Mouse (Mus musculus) testis, postnatal 10 days (tissue): Measurements from ENCODE around the gene Foxa2.

Experiments used
- DNase-seq: peaks from one replicate; pipeline ENCODE4 v3.0.0; 2021; ENCODE audit warnings: low spot score

The Foxa2 gene

GRCm38 (mm10) chr2:148039351-148040235 lies 7.2 kb downstream of the Foxa2 start:
- no peak for DNase-seq

- no peak for DNase-seq
These were observed 8.1 kb downstream of the Foxa2 start for GRCm38 (mm10) chr2:148038366-148039310.

GRCm38 (mm10) chr2:148036611-148037160 lies 10.1 kb downstream of the Foxa2 start:
- no peak for DNase-seq

GRCm38 (mm10) chr2:148030991-148031675 lies 15.6 kb downstream of the Foxa2 start:
- no peak for DNase-seq

GRCm38 (mm10) chr2:148030613-148030935 lies 16.2 kb downstream of the Foxa2 start:
- no peak for DNase-seq

- DNase-seq = no peak
These were observed 16.8 kb downstream of the Foxa2 start for GRCm38 (mm10) chr2:148029751-148030612.

GRCm38 (mm10) chr2:148029050-148029608 lies 17.6 kb downstream of the Foxa2 start:
- no peak for DNase-seq

- DNase-seq = no peak
These were observed 20.4 kb downstream of the Foxa2 start for GRCm38 (mm10) chr2:148026366-148026765.

GRCm38 (mm10) chr2:148025481-148025880 lies 21.3 kb downstream of the Foxa2 start:
- DNase-seq = no peak

GRCm38 (mm10) chr2:148024268-148024935 lies 22.4 kb downstream of the Foxa2 start:
- no peak for DNase-seq

- DNase-seq = no peak
These were observed 23.4 kb downstream of the Foxa2 start for GRCm38 (mm10) chr2:148023340-148023806.

- DNase-seq = no peak
These were observed 24.7 kb downstream of the Foxa2 start for GRCm38 (mm10) chr2:148021919-148022570.

GRCm38 (mm10) chr2:148021016-148021415 lies 25.8 kb downstream of the Foxa2 start:
- no peak for DNase-seq

GRCm38 (mm10) chr2:148020125-148020524 lies 26.6 kb downstream of the Foxa2 start:
- DNase-seq = no peak

GRCm38 (mm10) chr2:148017782-148018690 lies 28.7 kb downstream of the Foxa2 start:
- DNase-seq = no peak

GRCm38 (mm10) chr2:148013382-148013781 lies 33.4 kb downstream of the Foxa2 start:
- DNase-seq = no peak

- DNase-seq = no peak
These were observed 37.7 kb downstream of the Foxa2 start for GRCm38 (mm10) chr2:148009049-148009448.
